10 mouse cellular contexts compared by ENCODE assay signal in genomic region chr11:88429680-88430079, GRCm38 (mm10).
DNase-seq lines count a peak whose midpoint lies in the region; ATAC-seq and TF ChIP-seq lines count a peak whose summit lies in the region.
"Had no signal": no experiment of that assay in that cellular context is flagged by ENCODE, and none has a peak within 500 bp of the region (broad histone marks: within the 10 kb centered on the region; RNA-seq: fewer than 3 reads in every experiment).

No protein-coding gene starts in this region.

- no peak for DNase-seq in hindbrain, embryonic 10.5 days (ENCODE audit: low spot score)
- no peak for DNase-seq in hindbrain, postnatal 0 days (ENCODE audit: low spot score)
- DNase-seq in limb, embryonic 10.5 days (ENCODE audit: low spot score): no peak
- no peak for DNase-seq in layer of hippocampus, postnatal 25 days (ENCODE audit: extremely low spot score in 1 of 2, low spot score in 1 of 2)

- H3K4me1 ChIP-seq in hindbrain, embryonic 10.5 days (replicated peaks): peaks cover 52% of the 10 kb centered on the region
- H3K4me1 ChIP-seq in hindbrain, embryonic 12.5 days: peaks cover 59% of the 10 kb centered on the region
- peaks cover 62% of the 10 kb centered on the region for H3K4me1 ChIP-seq in midbrain, embryonic 12.5 days
- H3K4me1 ChIP-seq in midbrain, embryonic 16.5 days (ENCODE audit: control insufficient read depth, insufficient read depth, low read length): peaks cover 34% of the 10 kb centered on the region
- H3K4me1 ChIP-seq in ES-Bruce4 (ENCODE audit: control insufficient read depth, insufficient read depth, low read length): peaks cover 3% of the 10 kb centered on the region
- peaks cover 37% of the 10 kb centered on the region for H3K4me1 ChIP-seq in hindbrain, postnatal 0 days (ENCODE audit: insufficient read depth, low read length)
- peaks cover 29% of the 10 kb centered on the region for H3K4me1 ChIP-seq in limb, embryonic 10.5 days

- no peaks in the 10 kb centered on the region for H3K9me3 ChIP-seq in hindbrain, embryonic 10.5 days
- H3K9me3 ChIP-seq in hindbrain, embryonic 12.5 days (replicated peaks): no peaks in the 10 kb centered on the region
- H3K9me3 ChIP-seq in midbrain, embryonic 12.5 days: no peaks in the 10 kb centered on the region
- no peaks in the 10 kb centered on the region for H3K9me3 ChIP-seq in midbrain, embryonic 16.5 days (replicated peaks; ENCODE audit: control insufficient read depth, low read length, poor library complexity, severe bottlenecking)
- no peaks in the 10 kb centered on the region for H3K9me3 ChIP-seq in ES-Bruce4 (replicated peaks; ENCODE audit: control insufficient read depth, insufficient read depth, low read length, poor library complexity, severe bottlenecking)
- H3K9me3 ChIP-seq in hindbrain, postnatal 0 days (ENCODE audit: low read length): no peaks in the 10 kb centered on the region
- no peaks in the 10 kb centered on the region for H3K9me3 ChIP-seq in limb, embryonic 10.5 days (replicated peaks)
- H3K9me3 ChIP-seq: kidney, embryonic 15.5 days; limb, embryonic 15.5 days had no signal

- H3K9ac ChIP-seq in hindbrain, embryonic 12.5 days: no peak overlapping the region
- H3K9ac ChIP-seq in midbrain, embryonic 12.5 days (replicated peaks): no peak overlapping the region
- H3K9ac ChIP-seq in midbrain, embryonic 16.5 days (ENCODE audit: low read depth, low read length): no peak overlapping the region
- H3K9ac ChIP-seq in ES-Bruce4 (ENCODE audit: low read depth, poor library complexity, severe bottlenecking): no peak overlapping the region
- no peak overlapping the region for H3K9ac ChIP-seq in hindbrain, postnatal 0 days (replicated peaks; ENCODE audit: low read length)
- H3K9ac ChIP-seq: kidney, embryonic 15.5 days; limb, embryonic 15.5 days had no signal

- TF ChIP-seq CTCF in ES-Bruce4 (IDR thresholded peaks at IDR 0.05; ENCODE audit: low read depth, low read length): peak; percentile 67
- TF ChIP-seq CTCF in hindbrain, postnatal 0 days (IDR thresholded peaks at IDR 0.05; ENCODE audit: low read depth): peak; percentile 29

- TF ChIP-seq POLR2A in ES-Bruce4 (IDR thresholded peaks at IDR 0.05; ENCODE audit: insufficient read depth, low read length): no peak

- no peak for ATAC-seq in hindbrain, embryonic 12.5 days (ENCODE audit: low FRiP score)
- ATAC-seq in midbrain, embryonic 12.5 days (ENCODE audit: low FRiP score, low read depth): no peak
- ATAC-seq in midbrain, embryonic 16.5 days: no peak
- no peak for ATAC-seq in hindbrain, postnatal 0 days

- H3K27me3 ChIP-seq in hindbrain, embryonic 10.5 days (ENCODE audit: insufficient read depth, poor library complexity, severe bottlenecking): no peaks in the 10 kb centered on the region
- H3K27me3 ChIP-seq in hindbrain, embryonic 12.5 days: no peaks in the 10 kb centered on the region
- H3K27me3 ChIP-seq in midbrain, embryonic 12.5 days: no peaks in the 10 kb centered on the region
- H3K27me3 ChIP-seq in midbrain, embryonic 16.5 days (ENCODE audit: control insufficient read depth, insufficient read depth, low read depth, low read length): no peaks in the 10 kb centered on the region
- no peaks in the 10 kb centered on the region for H3K27me3 ChIP-seq in ES-Bruce4 (ENCODE audit: control insufficient read depth, insufficient read depth, low read length, poor library complexity, severe bottlenecking)
- H3K27me3 ChIP-seq in hindbrain, postnatal 0 days (ENCODE audit: insufficient read depth, low read length): no peaks in the 10 kb centered on the region
- no peaks in the 10 kb centered on the region for H3K27me3 ChIP-seq in limb, embryonic 10.5 days (ENCODE audit: low read depth, poor library complexity, severe bottlenecking)
- H3K27me3 ChIP-seq: kidney, embryonic 15.5 days had no signal

- TF ChIP-seq EP300 in ES-Bruce4 (IDR thresholded peaks at IDR 0.05; ENCODE audit: insufficient read depth, low read depth, low read length): no peak

- no peak overlapping the region for H3K4me3 ChIP-seq in hindbrain, embryonic 10.5 days
- no peak overlapping the region for H3K4me3 ChIP-seq in hindbrain, embryonic 12.5 days
- H3K4me3 ChIP-seq in midbrain, embryonic 12.5 days: no peak overlapping the region
- no peak overlapping the region for H3K4me3 ChIP-seq in midbrain, embryonic 16.5 days (ENCODE audit: low read depth, low read length)
- no peak overlapping the region for H3K4me3 ChIP-seq in ES-Bruce4 (ENCODE audit: low read depth, low read length)
- H3K4me3 ChIP-seq in hindbrain, postnatal 0 days (ENCODE audit: low read length): no peak overlapping the region
- H3K4me3 ChIP-seq in limb, embryonic 10.5 days: no peak overlapping the region
- H3K4me3 ChIP-seq: kidney, embryonic 15.5 days; limb, embryonic 15.5 days had no signal

- no peak overlapping the region for H3K4me2 ChIP-seq in hindbrain, embryonic 12.5 days (replicated peaks)
- H3K4me2 ChIP-seq in midbrain, embryonic 12.5 days (replicated peaks): no peak overlapping the region
- no peak overlapping the region for H3K4me2 ChIP-seq in midbrain, embryonic 16.5 days (ENCODE audit: low read length)
- no peak overlapping the region for H3K4me2 ChIP-seq in hindbrain, postnatal 0 days (ENCODE audit: low read depth, low read length)
- H3K4me2 ChIP-seq: kidney, embryonic 15.5 days; limb, embryonic 15.5 days had no signal

- 95% methylated on average over 6 of the region's 6 CpGs for WGBS in hindbrain, embryonic 10.5 days
- WGBS in hindbrain, embryonic 12.5 days: 92% methylated on average over 6 of the region's 6 CpGs
- 96% methylated on average over 6 of the region's 6 CpGs for WGBS in midbrain, embryonic 12.5 days
- WGBS in midbrain, embryonic 16.5 days: 97% methylated on average over 6 of the region's 6 CpGs
- WGBS in hindbrain, postnatal 0 days: 95% methylated on average over 6 of the region's 6 CpGs
- WGBS in limb, embryonic 10.5 days: 95% methylated on average over 6 of the region's 6 CpGs

- peaks cover 32% of the 10 kb centered on the region for H3K36me3 ChIP-seq in hindbrain, embryonic 10.5 days
- no peaks in the 10 kb centered on the region for H3K36me3 ChIP-seq in hindbrain, embryonic 12.5 days
- H3K36me3 ChIP-seq in midbrain, embryonic 12.5 days: 0 out of 2 replicates have a peak, but pooled peaks cover 4% of the 10 kb centered on the region
- no peaks in the 10 kb centered on the region for H3K36me3 ChIP-seq in midbrain, embryonic 16.5 days (ENCODE audit: control insufficient read depth, insufficient read depth, low read length)
- no peaks in the 10 kb centered on the region for H3K36me3 ChIP-seq in ES-Bruce4 (ENCODE audit: control insufficient read depth, insufficient read depth, low read length, poor library complexity, severe bottlenecking)
- no peaks in the 10 kb centered on the region for H3K36me3 ChIP-seq in hindbrain, postnatal 0 days (ENCODE audit: insufficient read depth, low read length)
- peaks cover 15% of the 10 kb centered on the region for H3K36me3 ChIP-seq in limb, embryonic 10.5 days
- H3K36me3 ChIP-seq: kidney, embryonic 15.5 days; limb, embryonic 15.5 days had no signal

- peak overlapping the region; percentile 59 for H3K27ac ChIP-seq in hindbrain, embryonic 10.5 days
- H3K27ac ChIP-seq in hindbrain, embryonic 12.5 days: no peak overlapping the region
- peak overlapping the region; percentile 39; the same call in 1 of the 2 replicates for H3K27ac ChIP-seq in midbrain, embryonic 12.5 days (replicated peaks)
- H3K27ac ChIP-seq in midbrain, embryonic 16.5 days (ENCODE audit: low read length): no peak overlapping the region
- no peak overlapping the region for H3K27ac ChIP-seq in ES-Bruce4 (ENCODE audit: insufficient read depth, low read length)
- H3K27ac ChIP-seq in hindbrain, postnatal 0 days: no peak overlapping the region; the same call in 1 of the 2 replicates
- no peak overlapping the region for H3K27ac ChIP-seq in limb, embryonic 10.5 days
- H3K27ac ChIP-seq: kidney, embryonic 15.5 days; limb, embryonic 15.5 days had no signal

Comparison
In these comparisons a context has a peak if more than half of its experiments do, and no peak if none do; other contexts are left out.
1. H3K27ac ChIP-seq: peak in hindbrain, embryonic 10.5 days (single experiment) and midbrain, embryonic 12.5 days (single experiment); none in hindbrain, embryonic 12.5 days (single experiment), midbrain, embryonic 16.5 days (single experiment), ES-Bruce4 (single experiment), hindbrain, postnatal 0 days (single experiment) and limb, embryonic 10.5 days (single experiment).